In genomic region chr11:48186604-48187003, GRCm38 (mm10) we compare ENCODE assay signal across 21 mouse cellular contexts.
DNase-seq lines count a peak whose midpoint lies in the region; ATAC-seq lines count a peak whose summit lies in the region.
"Had no signal": no experiment of that assay in that cellular context is flagged by ENCODE, and none has a peak within 500 bp of the region (broad histone marks: within the 10 kb centered on the region; RNA-seq: fewer than 3 reads in every experiment).

No protein-coding gene starts in this region.

- H3K27ac ChIP-seq in midbrain, embryonic 14.5 days (replicated peaks; ENCODE audit: low read depth, low read length) = no peak overlapping the region
- H3K27ac ChIP-seq in midbrain, embryonic 13.5 days = no peak overlapping the region
- H3K27ac ChIP-seq: heart, embryonic 13.5 days; kidney, embryonic 15.5 days; limb, embryonic 15.5 days had no signal

- peak; percentile 4 for DNase-seq in cerebellum, adult 11 months
- DNase-seq in midbrain, embryonic 14.5 days = peak; percentile 3
- peak; percentile 22 to 34 for DNase-seq in cerebellum, postnatal 14 days
- DNase-seq in forelimb bud, embryonic 11.5 days (ENCODE audit: low read depth, low spot score) = peak; percentile 5
- no peak for DNase-seq in left cerebral cortex, adult 11 months (ENCODE audit: low spot score)
- no peak for DNase-seq in layer of hippocampus, adult 9-11 months
- DNase-seq: adrenal gland, adult 8-10 months; gastrocnemius, postnatal 14 days; heart, adult 18-20 months; heart, postnatal 36 days; kidney, postnatal 4 days; lung, postnatal 14 days; right cerebral cortex, postnatal 4 days; thymus, adult 2 months had no signal

- no peaks in the 10 kb centered on the region for H3K4me1 ChIP-seq in midbrain, embryonic 14.5 days (ENCODE audit: control insufficient read depth, insufficient read depth, low read length)
- H3K4me1 ChIP-seq in midbrain, embryonic 13.5 days (replicated peaks) = no peaks in the 10 kb centered on the region
- H3K4me1 ChIP-seq: heart, embryonic 13.5 days; kidney, embryonic 15.5 days; limb, embryonic 15.5 days had no signal

- no peaks in the 10 kb centered on the region for H3K9me3 ChIP-seq in midbrain, embryonic 14.5 days (ENCODE audit: control insufficient read depth, low read length)
- no peaks in the 10 kb centered on the region for H3K9me3 ChIP-seq in midbrain, embryonic 13.5 days
- H3K9me3 ChIP-seq: heart, embryonic 13.5 days; kidney, embryonic 15.5 days; limb, embryonic 15.5 days had no signal

- H3K4me3 ChIP-seq in midbrain, embryonic 14.5 days (replicated peaks; ENCODE audit: low read depth, low read length) = no peak overlapping the region
- H3K4me3 ChIP-seq in midbrain, embryonic 13.5 days (replicated peaks) = no peak overlapping the region
- H3K4me3 ChIP-seq: heart, embryonic 13.5 days; kidney, embryonic 15.5 days; limb, embryonic 15.5 days had no signal

- H3K27me3 ChIP-seq in midbrain, embryonic 14.5 days (ENCODE audit: control insufficient read depth, insufficient read depth, low read length) = no peaks in the 10 kb centered on the region
- no peaks in the 10 kb centered on the region for H3K27me3 ChIP-seq in midbrain, embryonic 13.5 days
- H3K27me3 ChIP-seq: heart, embryonic 13.5 days; kidney, embryonic 15.5 days; limb, embryonic 15.5 days; Patski had no signal

- H3K9ac ChIP-seq in midbrain, embryonic 14.5 days (replicated peaks; ENCODE audit: low read length) = no peak overlapping the region
- H3K9ac ChIP-seq in midbrain, embryonic 13.5 days (replicated peaks) = no peak overlapping the region
- H3K9ac ChIP-seq: heart, embryonic 13.5 days; kidney, embryonic 15.5 days; limb, embryonic 15.5 days had no signal

- H3K4me2 ChIP-seq in midbrain, embryonic 14.5 days (ENCODE audit: low read length) = no peak overlapping the region
- H3K4me2 ChIP-seq in midbrain, embryonic 13.5 days (replicated peaks) = no peak overlapping the region
- H3K4me2 ChIP-seq: heart, embryonic 13.5 days; kidney, embryonic 15.5 days; limb, embryonic 15.5 days had no signal

- ATAC-seq in cerebellum, adult (ENCODE audit: insufficient number of reproducible peaks, low FRiP score, low TSS enrichment) = no peak
- no peak for ATAC-seq in midbrain, embryonic 14.5 days (ENCODE audit: low FRiP score, low TSS enrichment)
- no peak for ATAC-seq in midbrain, embryonic 13.5 days
- ATAC-seq: CD4-positive, CD25-positive, alpha-beta regulatory T cell, adult 4 months; Patski had no signal

- WGBS in midbrain, embryonic 14.5 days = 73% methylated on average over 4 of the region's 4 CpGs
- 72% methylated on average over 4 of the region's 4 CpGs for WGBS in midbrain, embryonic 13.5 days

- H3K36me3 ChIP-seq in midbrain, embryonic 14.5 days (ENCODE audit: control insufficient read depth, insufficient read depth, low read length) = no peaks in the 10 kb centered on the region
- H3K36me3 ChIP-seq in midbrain, embryonic 13.5 days = no peaks in the 10 kb centered on the region
- H3K36me3 ChIP-seq: heart, embryonic 13.5 days; kidney, embryonic 15.5 days; limb, embryonic 15.5 days had no signal

Comparison
In these comparisons a context has a peak if more than half of its experiments do, and no peak if none do; other contexts are left out.
1. DNase-seq: peak in cerebellum, adult 11 months (single experiment), midbrain, embryonic 14.5 days (single experiment), cerebellum, postnatal 14 days (2 of 2) and forelimb bud, embryonic 11.5 days (single experiment); none in left cerebral cortex, adult 11 months (single experiment) and layer of hippocampus, adult 9-11 months (single experiment).